Mouse (Mus musculus): ENCODE data around the gene Traf7.

The Traf7 gene

GRCm38 (mm10) chr17:24545247-24545646 is 17.5 kb upstream of the Traf7 start:
- no peak for DNase-seq (ENCODE audit: low spot score)

- no peak for DNase-seq (ENCODE audit: low spot score)
Measured at GRCm38 (mm10) chr17:24544613-24545012, 16.9 kb upstream of the Traf7 start.

DNA sequence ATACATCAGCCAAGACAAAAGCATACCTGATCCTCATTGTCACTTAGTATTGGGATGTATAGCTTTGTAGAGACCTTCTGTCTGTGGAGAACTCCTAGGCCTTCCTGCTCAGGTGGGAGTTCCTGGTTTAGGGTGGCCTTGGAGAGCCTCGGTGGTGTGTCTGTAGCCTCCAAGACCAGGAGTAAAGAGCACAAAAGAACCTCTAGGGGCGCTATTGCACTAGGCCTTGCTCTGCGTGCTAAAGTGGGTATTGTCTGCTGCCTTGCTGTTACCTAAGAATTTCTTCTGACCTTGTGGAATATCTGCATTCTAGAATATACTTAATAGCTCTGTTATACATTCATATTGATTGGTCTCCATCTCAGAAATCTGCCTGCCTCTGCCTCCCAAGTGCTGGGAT is 12.6 kb upstream of the Traf7 start:
- DNase-seq (ENCODE audit: low spot score): peak; percentile 43

- DNase-seq (ENCODE audit: low spot score): peak; percentile 44
Measured at GRCm38 (mm10) chr17:24538950-24539349, 11.2 kb upstream of the Traf7 start.

DNA sequence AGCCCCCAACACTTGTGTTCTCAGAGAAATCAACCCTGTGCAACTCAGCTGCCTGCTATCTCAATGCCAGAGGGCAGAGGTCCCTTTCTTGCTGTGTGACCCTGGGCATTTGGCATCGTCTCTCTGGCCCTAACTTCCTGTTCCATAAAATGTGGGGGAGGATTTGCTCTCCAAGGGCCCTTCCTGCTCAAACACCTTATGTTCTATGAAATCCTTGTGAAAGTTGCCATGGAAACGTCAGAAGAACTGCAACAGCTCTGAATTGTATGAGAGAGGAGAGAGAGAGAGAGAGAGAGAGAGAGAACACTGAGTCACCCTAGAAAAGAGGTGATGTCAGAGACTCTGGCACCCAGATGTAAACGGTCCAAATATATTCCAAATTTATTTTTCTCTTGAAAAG is 9.8 kb upstream of the Traf7 start:
- no peak for DNase-seq (ENCODE audit: low spot score)

DNA sequence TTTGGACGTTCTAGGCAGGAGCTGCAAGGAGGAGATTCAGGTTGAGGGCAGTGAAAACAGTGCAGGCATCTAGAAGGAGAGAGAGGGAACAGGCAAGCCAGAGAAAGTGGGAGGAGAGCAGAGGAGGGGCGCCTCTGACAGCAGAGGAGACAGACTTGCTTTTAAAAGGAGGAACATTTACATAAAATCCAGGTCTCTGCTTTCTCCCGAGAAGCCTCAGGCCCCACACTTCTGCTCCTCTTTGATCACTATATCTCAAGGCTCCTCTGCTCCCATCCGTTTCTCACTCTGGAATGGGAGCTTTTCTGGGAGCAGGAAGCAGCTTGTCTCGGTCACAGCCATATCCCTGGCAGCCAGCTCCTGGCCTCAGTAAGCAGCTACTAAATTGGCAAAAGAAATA is 7.6 kb upstream of the Traf7 start:
- no peak for DNase-seq (ENCODE audit: low spot score)

GRCm38 (mm10) chr17:24534160-24534718 is 6.5 kb upstream of the Traf7 start, which contains the start of gene Rab26:
Rab26 (minus strand) TSS chr17:24534210.
- DNase-seq (ENCODE audit: low spot score): no peak

- DNase-seq (ENCODE audit: low spot score): peak; percentile 86
Measured at GRCm38 (mm10) chr17:24533099-24533992, 5.6 kb upstream of the Traf7 start.

DNA sequence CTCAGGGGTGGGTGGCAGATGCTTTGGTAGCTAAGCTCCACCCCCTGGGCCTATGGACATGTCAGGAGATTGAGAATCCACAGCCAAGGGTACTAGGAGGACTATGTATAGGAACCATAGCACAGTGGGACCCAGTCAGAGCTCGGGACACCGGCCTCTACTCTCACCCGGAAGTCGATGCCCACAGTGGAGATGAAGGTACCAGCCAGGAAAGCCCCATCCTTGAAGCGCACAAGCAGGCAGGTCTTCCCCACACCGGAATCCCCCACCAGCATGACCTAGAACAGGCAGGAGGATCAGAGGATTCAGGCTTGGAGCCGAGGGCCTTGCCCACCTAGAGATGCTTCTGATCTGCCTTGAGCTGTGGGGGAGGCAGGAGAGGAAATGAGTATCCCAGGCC is 4.3 kb upstream of the Traf7 start:
- no peak for DNase-seq (ENCODE audit: low spot score)

DNA sequence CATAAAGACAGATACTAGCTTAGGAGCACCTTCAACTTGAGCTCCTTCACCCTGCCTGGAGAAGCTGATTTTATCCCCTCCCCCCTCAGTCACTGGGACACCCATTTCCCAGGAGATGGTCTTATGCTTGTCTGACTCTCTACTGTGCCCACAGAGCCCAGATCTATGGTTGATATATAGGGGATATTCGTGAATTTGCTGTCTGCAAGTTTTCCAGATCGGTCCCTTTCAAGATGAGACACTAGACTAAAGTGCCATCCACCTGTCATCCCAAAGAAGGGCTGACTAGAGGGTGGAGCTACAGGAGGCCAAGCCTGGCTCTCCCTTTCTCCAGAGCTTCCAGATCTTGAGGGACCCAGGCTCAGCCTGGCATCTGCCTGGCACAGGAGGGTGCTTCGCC is 3.3 kb upstream of the Traf7 start:
- no peak for DNase-seq (ENCODE audit: low spot score)

DNA sequence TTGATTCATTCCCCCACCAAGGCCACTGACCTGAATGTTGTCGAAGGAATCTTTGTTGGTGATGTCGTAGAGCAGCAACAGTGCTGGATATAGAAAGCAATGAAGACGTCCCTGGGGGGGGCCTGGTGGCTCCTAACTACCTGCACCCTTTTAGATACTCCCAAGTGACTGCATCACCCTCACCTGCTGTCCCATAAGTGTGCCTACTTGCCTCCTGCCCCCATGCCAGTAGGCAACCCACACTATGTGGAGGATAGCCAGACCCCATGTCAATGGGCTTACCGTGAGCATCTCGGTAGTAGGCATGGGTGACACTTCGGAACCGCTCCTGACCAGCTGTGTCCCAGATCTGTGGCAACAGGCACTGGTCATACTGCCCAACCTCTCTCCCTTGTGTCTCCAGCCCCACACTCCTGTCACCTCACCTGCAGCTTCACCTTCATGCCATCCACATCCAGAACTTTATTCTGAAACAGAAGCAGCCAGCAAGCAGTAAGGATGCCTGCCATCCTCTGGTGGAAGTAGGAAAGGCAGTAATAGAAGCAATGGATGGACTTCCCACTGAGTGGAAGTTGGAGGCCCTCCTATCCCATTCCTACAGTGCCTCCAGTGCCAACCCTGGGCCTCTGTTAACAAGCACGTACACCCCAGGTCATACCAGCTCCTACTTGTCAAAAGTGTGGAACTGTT is 2.8 kb upstream of the Traf7 start:
- DNase-seq (ENCODE audit: low spot score): no peak

- DNase-seq (ENCODE audit: low spot score): no peak
Measured at GRCm38 (mm10) chr17:24529883-24530282, 2.1 kb upstream of the Traf7 start.

DNA sequence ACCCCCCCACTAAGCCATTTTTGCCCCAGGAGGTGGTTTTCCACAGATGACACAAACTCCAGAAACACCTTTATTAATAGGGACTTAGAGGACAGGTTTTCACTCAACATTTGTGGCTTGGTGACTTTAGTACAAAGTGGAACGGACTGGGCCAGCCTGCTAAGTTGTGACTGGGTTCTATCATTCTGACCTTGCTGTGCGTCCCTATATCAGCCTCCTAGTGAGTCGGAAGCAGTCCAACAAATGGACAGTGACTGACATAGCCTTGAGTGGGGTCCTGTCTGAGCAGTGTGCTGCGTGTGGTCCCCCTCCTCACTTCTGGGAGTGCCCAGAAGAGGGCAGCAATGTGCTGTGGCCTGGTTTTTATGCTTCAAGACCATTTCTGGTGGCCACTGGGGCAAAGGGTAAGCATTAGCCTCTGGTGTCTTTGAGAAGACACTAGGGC is 1.3 kb upstream of the Traf7 start:
- peak; percentile 42 for DNase-seq (ENCODE audit: low spot score)

DNA sequence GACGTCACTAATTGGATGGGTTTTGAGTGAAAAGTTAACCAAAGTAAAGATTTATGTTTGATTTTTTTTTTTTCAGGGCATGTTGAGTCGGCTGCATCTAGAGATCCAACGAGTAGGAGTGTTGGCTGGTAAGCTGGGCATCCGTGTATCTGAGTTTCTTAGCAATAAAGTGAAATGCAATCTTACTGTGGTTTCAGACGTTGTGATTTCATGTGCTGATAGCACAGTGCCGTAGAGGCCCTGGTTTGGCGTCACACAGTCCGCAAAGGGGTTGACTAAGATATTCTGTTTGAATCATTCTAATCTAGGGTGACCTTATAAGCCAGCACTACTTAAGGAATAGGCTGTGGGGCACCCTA is 801 bp upstream of the Traf7 start:
- no peak for DNase-seq (ENCODE audit: low spot score)

- no peak for DNase-seq (ENCODE audit: low spot score)
Measured at GRCm38 (mm10) chr17:24527315-24527714, 423 bp downstream of the Traf7 start.

DNA sequence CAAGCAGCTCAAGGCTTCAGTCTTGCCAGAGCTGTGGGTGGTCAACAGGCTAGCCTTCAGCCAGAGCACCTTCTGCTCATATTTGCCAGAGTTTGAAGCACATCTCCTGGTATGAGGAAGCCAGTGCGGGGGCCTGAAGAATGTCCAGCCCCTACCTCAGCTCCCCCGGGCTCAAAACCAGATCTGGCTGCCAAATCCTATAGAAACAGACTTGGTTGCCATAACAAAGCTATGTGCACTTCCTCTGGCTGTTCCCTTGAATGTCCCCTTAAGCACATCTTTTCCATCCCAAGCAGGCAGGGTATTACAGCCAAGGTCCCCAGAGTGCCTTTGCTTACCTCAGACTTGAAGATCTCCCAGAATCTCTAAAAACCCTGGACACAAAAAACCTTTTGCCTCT is 3.0 kb downstream of the Traf7 start:
- no peak for DNase-seq (ENCODE audit: low spot score)

GRCm38 (mm10) chr17:24520450-24520849 is 7.3 kb downstream of the Traf7 start:
- DNase-seq (ENCODE audit: low spot score): no peak

DNA sequence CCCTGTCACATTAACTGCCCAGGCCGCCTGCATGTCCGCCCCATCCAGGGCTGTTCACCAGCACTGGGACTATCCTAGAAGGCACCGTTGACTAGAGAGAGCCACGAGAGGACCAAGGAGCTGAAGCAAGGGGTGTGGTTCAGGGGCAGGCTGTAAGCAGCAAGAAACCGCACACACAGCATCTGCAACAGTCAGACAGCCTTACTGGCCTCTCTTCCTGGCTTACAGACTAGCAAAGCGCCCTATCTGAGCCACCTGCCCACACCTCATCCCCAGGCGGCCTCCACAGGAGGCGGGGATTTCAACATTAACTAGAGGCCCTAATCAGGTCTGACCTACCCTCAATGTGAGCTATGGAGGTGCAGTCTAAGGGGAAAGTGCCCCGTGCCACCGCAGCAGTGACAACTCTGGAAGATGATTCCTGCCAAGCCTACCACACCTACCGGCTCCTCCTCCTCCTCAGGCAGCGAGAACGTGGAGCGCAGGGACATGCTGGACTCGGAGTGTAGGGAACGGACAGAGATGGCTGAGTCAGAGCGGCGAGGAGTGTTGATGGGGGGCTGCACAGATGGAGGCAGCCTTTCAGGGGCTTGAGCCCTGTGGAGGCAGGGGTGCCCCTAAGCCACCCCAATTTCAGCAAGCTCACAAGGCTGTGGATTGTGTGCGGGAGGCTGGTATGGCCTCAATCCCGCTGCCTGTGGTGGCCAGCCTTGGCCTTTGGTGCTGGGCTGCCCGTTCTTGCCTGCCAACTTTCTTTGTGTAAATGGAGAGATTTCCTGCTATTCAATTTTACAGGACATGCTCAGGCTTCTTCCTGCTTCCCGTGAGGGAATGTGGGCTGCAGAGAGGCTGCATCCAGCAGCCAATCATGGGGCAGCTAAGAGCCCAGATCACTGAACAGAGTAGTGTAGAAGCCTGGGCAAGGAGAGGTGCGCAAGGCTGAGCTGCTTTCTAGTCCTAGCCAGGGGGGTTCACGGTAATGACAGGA is 13.2 kb downstream of the Traf7 start:
- DNase-seq (ENCODE audit: low spot score): no peak

DNA sequence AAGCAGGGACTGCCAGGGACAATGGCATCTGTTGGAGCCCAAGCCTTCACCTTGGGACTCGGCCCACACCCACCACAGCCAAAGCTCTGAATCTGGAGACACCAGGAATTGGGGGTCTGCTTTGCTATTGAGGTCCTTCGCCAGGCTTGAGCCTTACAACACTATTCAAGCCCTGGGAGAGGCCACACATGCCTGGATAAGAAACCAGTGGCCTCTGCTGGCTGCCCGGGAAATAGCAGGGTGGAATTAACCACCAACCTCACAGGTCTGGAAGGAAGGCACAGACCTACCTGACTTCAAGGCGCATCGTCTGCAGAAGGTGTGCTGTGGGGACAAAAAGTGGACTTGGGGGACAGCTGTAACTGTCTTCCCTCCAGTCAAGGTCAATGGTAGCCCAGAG is 14.1 kb downstream of the Traf7 start:
- peak; percentile 52 for DNase-seq (ENCODE audit: low spot score)

DNA sequence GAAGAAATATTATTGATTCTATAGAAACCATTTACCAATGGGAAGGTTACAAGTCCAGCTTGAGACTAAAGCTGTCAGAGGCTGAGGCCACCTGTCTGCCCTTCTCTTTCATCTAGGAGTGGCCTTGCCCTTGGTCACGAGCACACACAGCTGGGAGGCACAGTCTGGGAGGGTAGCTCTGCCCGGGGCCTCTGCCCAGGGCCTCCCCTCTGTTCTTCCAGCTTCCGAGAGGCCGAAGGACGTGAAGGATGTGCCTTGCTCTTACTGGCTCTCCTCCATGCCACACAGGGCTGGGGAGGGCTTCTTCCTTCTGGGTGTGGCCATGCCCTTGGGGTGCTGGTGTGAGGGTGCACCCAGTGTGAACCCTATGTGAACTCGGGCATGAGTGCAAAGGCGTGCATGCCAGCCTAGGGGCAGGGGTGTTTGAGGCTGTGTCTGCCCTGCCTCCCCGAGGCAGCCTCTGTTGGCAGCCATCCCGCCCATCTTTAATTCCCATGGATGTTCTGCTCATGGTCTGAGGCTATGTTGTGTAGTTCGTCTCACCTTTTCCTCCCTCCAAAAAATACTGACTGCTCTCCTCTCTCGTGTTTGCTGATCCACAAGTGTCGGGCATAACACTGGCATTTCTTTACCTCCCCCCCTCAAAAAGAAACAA is 19.8 kb downstream of the Traf7 start:
- DNase-seq (ENCODE audit: low spot score): no peak

DNA sequence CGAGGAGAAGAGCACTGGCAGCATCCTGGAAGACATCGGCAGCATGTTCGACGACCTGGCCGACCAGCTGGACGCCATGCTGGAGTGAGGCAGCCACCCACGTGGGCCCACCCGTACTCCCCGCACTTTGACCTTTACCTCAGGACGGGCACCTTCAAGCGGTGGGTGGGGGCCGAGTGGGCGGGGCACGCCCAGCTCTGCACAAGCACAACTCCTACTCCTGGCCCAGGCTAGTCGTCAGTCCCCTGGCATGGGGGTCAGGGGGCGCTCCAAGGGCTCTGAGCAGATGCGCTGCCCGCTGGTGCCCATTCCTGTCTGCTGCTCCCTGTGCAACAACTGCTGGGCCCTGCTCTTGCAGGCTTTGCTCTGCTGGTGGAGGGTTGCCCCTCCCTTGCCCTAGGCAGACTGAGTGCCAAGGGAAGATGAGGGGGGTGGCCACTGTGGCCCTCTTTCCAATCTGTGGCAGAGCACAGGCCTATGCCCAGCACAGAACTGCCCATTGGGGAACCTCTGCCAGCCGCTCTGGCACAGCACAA is 20.5 kb downstream of the Traf7 start:
- DNase-seq (ENCODE audit: low spot score): no peak
